ENCODE assay signal across 8 mouse cellular contexts in genomic region chr10:119610279-119610895, GRCm38 (mm10).
DNase-seq lines count a peak whose midpoint lies in the region; ATAC-seq and TF ChIP-seq lines count a peak whose summit lies in the region.
"Had no signal": no experiment of that assay in that cellular context is flagged by ENCODE, and none has a peak within 500 bp of the region (broad histone marks: within the 10 kb centered on the region; RNA-seq: fewer than 3 reads in every experiment).

No protein-coding gene starts in this region.

- no peak for ATAC-seq in midbrain, embryonic 11.5 days (ENCODE audit: low FRiP score)
- ATAC-seq in midbrain, embryonic 13.5 days = no peak
- ATAC-seq in embryonic facial prominence, embryonic 11.5 days (replicated peaks; ENCODE audit: insufficient number of reproducible peaks, low FRiP score, low TSS enrichment, low read depth) = no peak

- no peaks in the 10 kb centered on the region for H3K9me3 ChIP-seq in midbrain, embryonic 11.5 days (ENCODE audit: control insufficient read depth, low read length)
- no peaks in the 10 kb centered on the region for H3K9me3 ChIP-seq in midbrain, embryonic 13.5 days
- no peaks in the 10 kb centered on the region for H3K9me3 ChIP-seq in embryonic facial prominence, embryonic 11.5 days (replicated peaks; ENCODE audit: control insufficient read depth, low read length)
- H3K9me3 ChIP-seq: neural tube, embryonic 12.5 days had no signal

- H3K4me1 ChIP-seq in midbrain, embryonic 11.5 days (ENCODE audit: control insufficient read depth, insufficient read depth, low read length) = peaks cover 5% of the 10 kb centered on the region; the same call in 1 of the 2 replicates
- peaks cover 9% of the 10 kb centered on the region for H3K4me1 ChIP-seq in midbrain, embryonic 13.5 days (replicated peaks)
- H3K4me1 ChIP-seq in embryonic facial prominence, embryonic 11.5 days (ENCODE audit: control insufficient read depth, insufficient read depth, low read length) = no peaks in the 10 kb centered on the region
- peaks cover 4% of the 10 kb centered on the region for H3K4me1 ChIP-seq in liver, adult 2 months (ENCODE audit: control insufficient read depth, insufficient read depth, low read length)

- peak; percentile 70 for TF ChIP-seq CTCF in liver, adult 2 months (IDR thresholded peaks at IDR 0.05; ENCODE audit: low read depth, low read length)

- no peak for TF ChIP-seq POLR2A in liver, adult 2 months (IDR thresholded peaks at IDR 0.05; ENCODE audit: extremely low read depth, insufficient read depth, low read length)

- H3K79me2 ChIP-seq in liver, adult 2 months (ENCODE audit: control insufficient read depth, insufficient read depth, low read length) = no peaks in the 10 kb centered on the region

- peak; percentile 86 for DNase-seq in midbrain, embryonic 11.5 days (ENCODE audit: low spot score, missing footprints)
- DNase-seq in ZHBTc4 (ENCODE audit: low read depth, low spot score) = peak; percentile 25
- DNase-seq in embryonic facial prominence, embryonic 11.5 days (ENCODE audit: low spot score) = peak; percentile 22
- DNase-seq in liver, adult 2 months (ENCODE audit: extremely low read depth, low read depth, low spot score) = peak; percentile 10
- DNase-seq in splenic B cell, adult 2 months (ENCODE audit: low read depth, low spot score) = peak; percentile 42
- DNase-seq in right cerebral cortex, postnatal 4 days = no peak

- no peaks in the 10 kb centered on the region for H3K27me3 ChIP-seq in midbrain, embryonic 11.5 days (ENCODE audit: control insufficient read depth, insufficient read depth, low read length)
- no peaks in the 10 kb centered on the region for H3K27me3 ChIP-seq in midbrain, embryonic 13.5 days
- no peaks in the 10 kb centered on the region for H3K27me3 ChIP-seq in embryonic facial prominence, embryonic 11.5 days (ENCODE audit: control insufficient read depth, insufficient read depth, low read length)
- H3K27me3 ChIP-seq in liver, adult 2 months (ENCODE audit: control insufficient read depth, insufficient read depth, low read length) = no peaks in the 10 kb centered on the region
- no peaks in the 10 kb centered on the region for H3K27me3 ChIP-seq in splenic B cell, adult 2 months (ENCODE audit: control insufficient read depth, insufficient read depth, low read length, poor library complexity, severe bottlenecking)
- H3K27me3 ChIP-seq: neural tube, embryonic 12.5 days had no signal

- H3K4me3 ChIP-seq in midbrain, embryonic 11.5 days (ENCODE audit: low read depth, low read length) = no peak overlapping the region
- H3K4me3 ChIP-seq in midbrain, embryonic 13.5 days (replicated peaks) = no peak overlapping the region
- no peak overlapping the region for H3K4me3 ChIP-seq in embryonic facial prominence, embryonic 11.5 days (ENCODE audit: low read depth, low read length)
- H3K4me3 ChIP-seq in liver, adult 2 months (ENCODE audit: insufficient read depth, low read depth, low read length) = no peak overlapping the region
- H3K4me3 ChIP-seq: neural tube, embryonic 12.5 days had no signal

- no peak overlapping the region for H3K9ac ChIP-seq in midbrain, embryonic 11.5 days (ENCODE audit: low read length)
- H3K9ac ChIP-seq in midbrain, embryonic 13.5 days (replicated peaks) = no peak overlapping the region
- H3K9ac ChIP-seq in embryonic facial prominence, embryonic 11.5 days (replicated peaks; ENCODE audit: low read length) = no peak overlapping the region
- no peak overlapping the region for H3K9ac ChIP-seq in liver, adult 2 months (ENCODE audit: low read depth, low read length)
- H3K9ac ChIP-seq: neural tube, embryonic 12.5 days had no signal

- no peaks in the 10 kb centered on the region for H3K36me3 ChIP-seq in midbrain, embryonic 11.5 days (ENCODE audit: control insufficient read depth, insufficient read depth, low read length)
- H3K36me3 ChIP-seq in midbrain, embryonic 13.5 days = no peaks in the 10 kb centered on the region
- H3K36me3 ChIP-seq in embryonic facial prominence, embryonic 11.5 days (replicated peaks; ENCODE audit: control insufficient read depth, insufficient read depth, low read depth, low read length) = no peaks in the 10 kb centered on the region
- no peaks in the 10 kb centered on the region for H3K36me3 ChIP-seq in liver, adult 2 months (ENCODE audit: control insufficient read depth, insufficient read depth, low read length)
- no peaks in the 10 kb centered on the region for H3K36me3 ChIP-seq in splenic B cell, adult 2 months (ENCODE audit: control insufficient read depth, insufficient read depth, low read length, poor library complexity, severe bottlenecking)
- H3K36me3 ChIP-seq: neural tube, embryonic 12.5 days had no signal

- H3K27ac ChIP-seq in midbrain, embryonic 11.5 days (ENCODE audit: low read depth, low read length) = no peak overlapping the region
- no peak overlapping the region for H3K27ac ChIP-seq in midbrain, embryonic 13.5 days
- no peak overlapping the region for H3K27ac ChIP-seq in embryonic facial prominence, embryonic 11.5 days (replicated peaks; ENCODE audit: low read depth, low read length)
- H3K27ac ChIP-seq in liver, adult 2 months (replicated peaks; ENCODE audit: insufficient read depth, low read depth, low read length) = no peak overlapping the region
- H3K27ac ChIP-seq: neural tube, embryonic 12.5 days had no signal

- 73% methylated on average over 9 of the region's 9 CpGs for whole genome bisulfite sequencing in midbrain, embryonic 11.5 days
- WGBS in midbrain, embryonic 13.5 days = 75% methylated on average over 9 of the region's 9 CpGs
- 58% methylated on average over 9 of the region's 9 CpGs for WGBS in embryonic facial prominence, embryonic 11.5 days
- 36% methylated on average over 9 of the region's 9 CpGs for WGBS in liver, adult 2 months

- H3K4me2 ChIP-seq in midbrain, embryonic 11.5 days = no peak overlapping the region
- no peak overlapping the region for H3K4me2 ChIP-seq in midbrain, embryonic 13.5 days (replicated peaks)
- H3K4me2 ChIP-seq in embryonic facial prominence, embryonic 11.5 days (ENCODE audit: low read depth, low read length) = no peak overlapping the region
- H3K4me2 ChIP-seq: neural tube, embryonic 12.5 days had no signal
